Mouse (Mus musculus): ENCODE results near the gene Pabpc1l. TPM values are rescaled to one million over a fixed set of nuclear protein-coding genes. Genes with fewer than 3 reads are reported as not detected.
"Not testable (repeated sequence)": the region's sequence is repeated elsewhere in the genome, so short reads cannot be mapped to it uniquely, and the experiment has no call there.

The Pabpc1l gene
- polyA plus RNA-seq, 1 experiment from 2014 or later = 1.3 TPM

DNA sequence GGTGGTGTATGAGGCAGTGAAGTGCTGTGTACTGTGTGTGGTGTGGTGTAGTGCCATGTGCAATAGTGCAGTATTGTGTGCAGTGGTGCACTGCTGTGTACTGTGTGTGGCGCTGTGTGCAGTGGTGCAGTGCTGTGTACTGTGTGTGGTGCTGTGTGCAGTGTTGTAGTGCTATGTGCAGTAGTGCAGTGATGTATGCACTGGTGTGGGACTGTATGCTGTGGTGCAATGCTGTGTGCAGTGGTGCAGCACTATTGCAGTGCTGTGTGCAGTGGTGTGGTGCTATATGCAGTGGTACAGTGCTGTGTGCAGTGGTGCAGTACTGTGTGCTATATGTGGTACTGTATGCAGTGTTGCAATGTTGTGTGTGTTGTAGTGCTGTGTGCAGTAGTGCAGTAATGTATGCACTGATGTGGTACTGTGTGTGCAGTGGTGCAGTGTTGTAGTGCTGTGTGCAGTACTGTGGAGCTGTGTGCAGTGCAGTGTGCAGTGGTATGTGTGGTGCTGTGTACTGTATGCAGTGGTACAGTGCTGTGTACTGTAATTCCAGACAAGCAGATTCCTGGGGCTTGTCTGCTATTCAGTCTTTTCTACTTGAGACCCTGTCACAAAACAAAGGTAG lies 13.3 kb downstream of the Pabpc1l start:
- Histone ChIP-seq H3K4me2 (no peak overlapping the region), H3K4me1 (no peaks in the 10 kb centered on the region), H3K4me3 (no peak overlapping the region), H3K9me3 (replicated peaks) (no peaks in the 10 kb centered on the region), H3K27me3 (no peaks in the 10 kb centered on the region), H3K27ac (no peak overlapping the region), H3K9ac (no peak overlapping the region), H3K36me3 (ENCODE audit: poor library complexity, severe bottlenecking) (no peaks in the 10 kb centered on the region)
- ATAC-seq = 0 out of 2 replicates have a peak, but pooled peaks have one; percentile 24
- WGBS = 91% methylated on average over 1 of the region's 1 CpGs

DNA sequence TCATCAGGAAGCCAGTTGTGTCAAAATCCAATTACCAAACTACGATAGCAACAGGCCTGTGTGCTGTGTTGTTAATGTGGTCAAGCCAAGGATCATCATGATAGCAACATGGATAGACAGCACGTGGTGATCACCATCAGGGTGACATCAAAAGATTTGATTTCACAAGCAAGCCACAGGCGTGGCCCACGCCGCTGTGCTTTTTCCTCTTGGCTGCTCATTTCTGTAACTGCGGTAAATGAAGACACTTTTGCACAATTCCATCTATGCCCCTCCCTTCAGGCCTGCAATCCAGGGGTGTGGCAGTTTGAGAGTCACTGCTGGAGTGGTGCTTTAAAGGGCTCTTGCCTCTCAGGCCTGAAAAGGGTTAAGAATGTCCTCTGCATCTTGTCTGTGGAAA lies 15.7 kb downstream of the Pabpc1l start:
- Histone ChIP-seq H3K9ac (no peak overlapping the region), H3K4me3 (no peak overlapping the region), H3K36me3 (ENCODE audit: poor library complexity, severe bottlenecking) (no peaks in the 10 kb centered on the region), H3K4me2 (no peak overlapping the region), H3K27ac (no peak overlapping the region), H3K27me3 (no peaks in the 10 kb centered on the region), H3K4me1 (no peaks in the 10 kb centered on the region), H3K9me3 (replicated peaks) (no peaks in the 10 kb centered on the region)
- no peak for ATAC-seq
- 84% methylated on average over 6 of the region's 6 CpGs for WGBS

DNA sequence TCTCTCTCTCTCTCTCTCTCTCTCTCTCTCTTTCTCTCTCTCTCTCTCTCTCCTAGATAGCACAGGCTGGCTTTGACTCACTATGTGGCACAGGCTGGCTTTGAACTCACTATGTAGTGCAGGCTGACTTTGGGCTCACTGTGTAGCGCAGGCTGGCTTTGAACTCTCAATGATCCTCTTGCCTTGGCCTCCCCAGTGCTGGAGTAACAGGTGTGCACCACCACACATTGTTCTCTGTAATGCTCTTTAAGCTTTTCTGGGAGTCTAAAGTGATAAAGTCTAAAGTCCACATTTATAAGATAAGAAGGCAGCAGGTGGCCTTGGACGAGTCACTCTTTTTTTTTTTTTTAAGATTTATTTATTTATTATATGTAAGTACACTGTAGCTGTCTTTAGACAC lies 16.3 kb downstream of the Pabpc1l start:
- 89% methylated on average over 2 of the region's 2 CpGs for WGBS
- no peak for ATAC-seq
- H3K27ac ChIP-seq = no peak overlapping the region
- no peaks in the 10 kb centered on the region for H3K9me3 ChIP-seq (replicated peaks)
- no peaks in the 10 kb centered on the region for H3K4me1 ChIP-seq
- H3K27me3 ChIP-seq = no peaks in the 10 kb centered on the region
- H3K4me2 ChIP-seq = no peak overlapping the region
- no peaks in the 10 kb centered on the region for H3K36me3 ChIP-seq (ENCODE audit: poor library complexity, severe bottlenecking)
- H3K9ac ChIP-seq = no peak overlapping the region
- no peak overlapping the region for H3K4me3 ChIP-seq

DNA sequence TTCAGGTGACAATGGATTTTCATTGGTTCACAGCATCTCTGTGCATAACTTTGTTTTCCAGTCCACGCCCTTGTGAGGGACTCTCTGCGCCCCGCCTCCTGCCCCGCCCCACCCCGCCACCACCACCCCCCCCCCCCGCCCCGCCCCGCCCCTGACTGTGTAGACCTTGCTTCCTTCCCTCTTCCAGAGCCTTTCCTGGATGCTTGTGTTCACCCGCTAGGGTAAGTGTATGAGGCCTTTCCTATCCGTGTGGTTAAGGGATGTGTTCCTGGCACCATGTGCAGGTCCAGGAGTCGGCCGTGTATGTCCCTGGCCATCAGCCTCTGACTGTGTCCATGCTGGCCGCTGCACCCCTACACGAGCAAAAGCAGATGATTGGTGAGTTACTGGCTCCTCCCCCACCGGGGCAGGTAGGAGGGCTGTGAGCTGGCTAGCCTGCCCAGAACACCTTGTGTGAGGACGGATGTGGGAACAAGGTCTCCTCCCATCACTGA lies 22.0 kb downstream of the Pabpc1l start:
- under 1% methylated on average over 11 of the region's 16 CpGs for WGBS
- H3K4me2 ChIP-seq = peak overlapping the region; percentile 56
- H3K9ac ChIP-seq = peak overlapping the region; percentile 48; the same call in 1 of the 2 replicates
- peak overlapping the region; percentile 25 for H3K4me3 ChIP-seq
- H3K27me3 ChIP-seq = no peaks in the 10 kb centered on the region
- H3K9me3 ChIP-seq (replicated peaks) = no peaks in the 10 kb centered on the region
- peak; percentile 51; the same call in 1 of the 2 replicates for ATAC-seq
- H3K4me1 ChIP-seq = 0 out of 2 replicates have a peak, but pooled peaks cover 2% of the 10 kb centered on the region
- no peak overlapping the region for H3K27ac ChIP-seq
- H3K36me3 ChIP-seq (ENCODE audit: poor library complexity, severe bottlenecking) = peaks cover 17% of the 10 kb centered on the region

DNA sequence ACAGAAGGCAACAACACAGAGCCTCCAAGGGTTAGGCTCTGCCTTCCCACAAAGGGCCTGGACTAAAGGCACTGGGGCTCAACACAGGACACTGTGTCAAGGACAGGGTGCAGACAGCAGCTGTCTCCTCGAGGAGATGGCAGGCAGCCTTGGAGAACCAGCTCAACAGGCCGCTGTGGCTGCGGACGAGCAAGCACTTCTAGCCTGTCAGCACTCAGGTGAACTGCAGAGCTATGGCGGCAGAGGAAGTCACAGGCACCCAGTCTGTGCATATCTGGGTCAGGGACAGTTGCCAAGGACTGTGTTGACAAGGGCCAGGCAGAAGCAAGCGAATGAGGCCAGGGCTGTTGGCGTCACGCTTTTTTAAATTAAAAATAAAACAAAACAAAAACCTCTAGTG lies 28.5 kb downstream of the Pabpc1l start:
- H3K27ac ChIP-seq = no peak overlapping the region
- no peak overlapping the region for H3K4me3 ChIP-seq
- H3K9ac ChIP-seq = no peak overlapping the region
- H3K4me2 ChIP-seq = no peak overlapping the region
- no peaks in the 10 kb centered on the region for H3K9me3 ChIP-seq (replicated peaks)
- 94% methylated on average over 8 of the region's 8 CpGs for WGBS
- H3K36me3 ChIP-seq (ENCODE audit: poor library complexity, severe bottlenecking) = peaks cover 76% of the 10 kb centered on the region
- H3K4me1 ChIP-seq = no peaks in the 10 kb centered on the region
- no peaks in the 10 kb centered on the region for H3K27me3 ChIP-seq
- ATAC-seq = no peak

DNA sequence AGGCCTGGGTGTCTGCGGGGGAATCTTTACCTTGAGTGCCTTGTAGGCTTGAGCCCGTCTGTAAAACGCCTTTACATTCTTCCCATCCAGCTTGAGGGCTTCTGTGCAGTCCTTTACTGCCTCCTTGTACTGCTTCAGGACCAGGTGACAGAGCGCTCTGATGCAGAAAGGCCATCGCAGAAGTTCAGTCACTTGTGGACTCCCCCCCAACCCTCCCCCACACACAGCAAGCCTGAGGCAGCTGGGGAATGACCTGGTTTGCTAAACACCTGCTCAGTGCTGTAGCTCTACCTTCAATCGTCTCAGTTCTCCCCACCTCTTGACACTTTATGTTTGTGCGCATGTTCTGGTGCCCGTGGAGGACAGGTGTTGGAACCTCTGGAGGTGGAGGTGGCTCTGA lies 29.4 kb downstream of the Pabpc1l start:
- Histone ChIP-seq H3K4me3 (no peak overlapping the region), H3K4me2 (no peak overlapping the region), H3K9ac (no peak overlapping the region), H3K9me3 (replicated peaks) (no peaks in the 10 kb centered on the region), H3K27me3 (no peaks in the 10 kb centered on the region), H3K4me1 (no peaks in the 10 kb centered on the region), H3K36me3 (ENCODE audit: poor library complexity, severe bottlenecking) (peaks cover 85% of the 10 kb centered on the region), H3K27ac (no peak overlapping the region)
- ATAC-seq = no peak
- WGBS = 97% methylated on average over 8 of the region's 8 CpGs

DNA sequence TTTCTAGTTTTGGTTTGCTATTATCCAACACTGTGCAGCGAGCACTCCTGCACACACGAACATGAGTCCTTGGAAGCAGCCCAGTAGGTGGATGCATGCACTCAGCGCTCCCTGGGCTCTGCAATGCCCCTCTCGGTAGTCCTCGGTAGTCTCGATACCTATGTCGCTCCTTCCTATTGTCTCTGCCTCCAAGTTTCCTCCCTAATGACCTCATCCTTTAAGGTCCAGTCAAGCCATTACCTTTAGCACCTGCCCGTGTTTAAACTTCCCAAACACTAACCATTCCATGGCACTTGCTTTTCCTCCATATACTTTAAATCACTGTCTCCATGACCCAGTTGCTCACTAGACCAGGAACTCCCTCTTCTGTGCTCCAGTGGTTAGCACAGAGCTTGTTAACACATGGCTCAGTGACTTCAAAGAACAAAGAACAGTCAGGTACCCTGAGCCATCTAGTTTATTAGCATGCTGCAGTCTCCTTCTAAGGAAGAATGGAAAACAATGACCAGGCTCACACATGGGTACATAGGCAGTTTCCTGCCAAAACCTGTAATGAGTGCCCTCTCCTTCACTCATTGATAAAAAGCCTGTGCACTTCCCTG lies 34.5 kb downstream of the Pabpc1l start:
- H3K36me3 ChIP-seq (ENCODE audit: poor library complexity, severe bottlenecking) = peaks cover 92% of the 10 kb centered on the region
- WGBS = 87% methylated on average over 8 of the region's 8 CpGs

DNA sequence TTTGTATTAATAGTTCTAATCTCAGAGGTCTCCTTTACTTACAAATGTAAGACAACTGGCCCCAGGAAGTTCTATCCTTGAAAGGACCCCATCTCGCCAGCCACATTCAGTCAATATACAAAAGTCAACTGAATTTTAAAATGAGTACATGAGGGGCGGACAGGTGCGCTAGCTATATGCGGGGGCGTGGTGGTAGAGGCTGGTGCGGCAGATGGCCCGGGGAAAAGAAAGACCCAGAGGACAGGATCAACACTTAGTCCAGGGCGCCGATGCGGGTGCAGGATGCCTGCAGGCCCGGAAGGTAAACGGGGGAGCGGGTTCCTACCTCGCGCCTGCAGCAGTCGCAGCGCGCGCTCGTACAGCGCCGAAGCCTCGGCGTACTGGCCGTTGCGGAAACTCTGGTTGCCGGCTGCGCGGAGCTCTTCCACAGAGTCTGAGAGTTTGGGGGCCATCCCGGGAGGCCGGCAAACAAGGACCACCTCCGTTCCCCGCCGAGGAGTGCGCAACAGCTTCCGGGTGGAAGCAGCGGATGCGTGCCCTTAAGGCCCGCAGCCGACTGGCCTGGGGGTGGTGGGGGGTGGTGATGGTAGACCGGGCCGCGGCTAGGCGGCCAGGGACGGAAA lies 45.0 kb downstream of the Pabpc1l start, which contains the start of gene Stk4:
Stk4 (plus strand) TSS at position 181 of the 623 bp plus-strand sequence.
- no peaks in the 10 kb centered on the region for H3K27me3 ChIP-seq
- peak within 1 kb of the TSS; percentile 76 for H3K4me2 ChIP-seq
- H3K9me3 ChIP-seq (replicated peaks) = no peaks in the 10 kb centered on the region
- WGBS = under 1% methylated on average over 45 of the region's 45 CpGs
- peak; percentile 37 for ATAC-seq
- H3K9ac ChIP-seq = peak within 1 kb of the TSS; percentile 90
- H3K27ac ChIP-seq = peak within 1 kb of the TSS; percentile 75
- H3K4me3 ChIP-seq = peak within 1 kb of the TSS; percentile 87
- H3K4me1 ChIP-seq = peaks cover 34% of the 10 kb centered on the region
- H3K36me3 ChIP-seq (ENCODE audit: poor library complexity, severe bottlenecking) = peaks cover 19% of the 10 kb centered on the region

More for the DNA sequence above, 34.5 kb downstream of the Pabpc1l start:
- no peak overlapping the region for H3K4me3 ChIP-seq
- no peaks in the 10 kb centered on the region for H3K27me3 ChIP-seq
- H3K9me3 ChIP-seq (replicated peaks) = no peaks in the 10 kb centered on the region
- H3K4me2 ChIP-seq = no peak overlapping the region
- no peak overlapping the region for H3K9ac ChIP-seq
- no peak for ATAC-seq
- H3K27ac ChIP-seq = no peak overlapping the region
- no peaks in the 10 kb centered on the region for H3K4me1 ChIP-seq

DNA sequence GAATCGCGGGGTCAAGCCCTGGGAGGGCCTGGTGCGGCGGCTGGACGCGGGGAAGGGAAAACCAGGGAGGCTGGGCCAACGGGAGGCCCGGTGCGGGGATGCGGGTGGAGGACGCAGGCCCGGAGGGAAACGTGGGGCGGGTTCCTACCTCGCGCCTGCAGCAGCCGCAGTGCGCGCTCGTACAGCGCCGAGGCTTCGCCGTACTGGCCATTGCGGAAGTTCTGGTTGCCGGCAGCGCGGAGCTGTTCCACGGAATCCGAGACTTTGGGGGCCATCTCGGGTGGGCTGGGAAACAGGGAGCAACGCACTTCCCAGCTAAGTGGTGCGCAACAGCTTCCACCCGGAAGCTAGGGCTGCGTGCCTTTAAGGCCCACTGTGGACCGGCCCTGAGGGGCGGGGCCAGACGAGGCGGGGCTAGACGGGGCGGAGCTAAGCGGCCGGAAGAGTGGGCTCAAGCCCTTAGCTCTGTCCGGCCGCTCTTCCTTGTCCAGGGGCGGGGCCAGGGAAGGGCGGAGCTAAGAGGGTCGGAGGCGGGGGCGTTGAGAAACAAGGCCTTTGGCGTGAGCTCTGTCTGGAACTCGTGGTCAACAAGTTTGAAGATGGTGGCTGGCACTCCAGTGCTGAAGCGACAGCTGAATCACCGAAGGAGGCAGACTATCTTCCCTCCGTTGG lies 45.7 kb downstream of the Pabpc1l start, which contains the start of gene Tomm34:
Tomm34 (minus strand) TSS at position 405 of the 672 bp plus-strand sequence.
- Histone ChIP-seq H3K9me3 (replicated peaks) (no peaks in the 10 kb centered on the region), H3K4me2 (peak within 1 kb of the TSS; percentile 76), H3K4me3 (peak within 1 kb of the TSS; percentile 87), H3K9ac (peak within 1 kb of the TSS; percentile 90), H3K4me1 (peaks cover 39% of the 10 kb centered on the region), H3K27ac (peak within 1 kb of the TSS; percentile 75), H3K36me3 (ENCODE audit: poor library complexity, severe bottlenecking) (peaks cover 13% of the 10 kb centered on the region; the same call in 1 of the 2 replicates), H3K27me3 (no peaks in the 10 kb centered on the region)
- peak; percentile 96 for ATAC-seq
- under 1% methylated on average over 47 of the region's 55 CpGs for WGBS

DNA sequence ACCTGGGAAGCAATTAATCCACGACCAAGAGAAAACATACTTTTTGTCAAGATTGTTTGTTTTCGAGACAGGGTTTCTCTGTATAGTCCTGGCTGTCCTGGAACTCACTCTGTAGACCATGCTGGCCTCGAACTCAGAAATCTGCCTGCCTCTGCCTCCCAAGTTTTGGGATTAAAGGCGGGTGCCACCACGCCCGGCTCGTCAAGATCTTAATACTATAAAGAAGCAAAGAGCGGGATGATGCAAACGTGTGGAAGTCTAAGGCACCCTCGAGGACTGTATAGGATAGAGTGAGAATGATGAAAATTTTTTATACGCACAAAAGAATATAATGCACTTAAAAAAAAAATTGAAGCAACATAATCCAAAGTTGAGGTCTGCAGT lies 46.2 kb downstream of the Pabpc1l start:
- not testable (repeated sequence) for H3K27me3 ChIP-seq; H3K36me3 ChIP-seq (ENCODE audit: poor library complexity, severe bottlenecking); H3K9me3 ChIP-seq (replicated peaks); H3K9ac ChIP-seq; ATAC-seq
- peak overlapping the region; percentile 76 for H3K4me2 ChIP-seq
- peak overlapping the region; percentile 75 for H3K27ac ChIP-seq
- peak overlapping the region; percentile 87 for H3K4me3 ChIP-seq
- WGBS = 76% methylated on average over 11 of the region's 11 CpGs
- H3K4me1 ChIP-seq = peaks cover 43% of the 10 kb centered on the region

DNA sequence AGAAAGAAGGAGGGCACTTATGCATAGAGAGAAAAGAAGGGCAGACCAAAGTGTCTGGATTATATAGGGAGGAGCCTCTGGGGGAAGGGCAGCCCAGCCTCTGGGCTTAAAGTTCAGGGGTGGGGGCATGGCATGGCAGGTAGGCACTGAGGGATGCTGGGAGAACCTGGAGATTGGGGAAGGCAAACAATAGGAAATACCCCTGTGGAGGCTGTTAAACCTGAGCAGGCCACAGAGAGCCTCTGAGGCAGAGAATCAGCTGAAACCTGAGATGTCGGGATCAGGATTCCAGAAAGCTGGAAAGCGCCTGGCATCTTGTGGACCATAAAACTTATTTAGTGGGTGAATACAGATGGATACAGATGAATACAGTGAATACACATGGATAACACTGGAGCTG lies 46.9 kb downstream of the Pabpc1l start:
- H3K4me2 ChIP-seq = no peak overlapping the region
- H3K4me1 ChIP-seq = peaks cover 43% of the 10 kb centered on the region
- H3K27me3 ChIP-seq = no peaks in the 10 kb centered on the region
- no peak overlapping the region for H3K9ac ChIP-seq
- H3K4me3 ChIP-seq = no peak overlapping the region
- H3K9me3 ChIP-seq (replicated peaks) = no peaks in the 10 kb centered on the region
- WGBS = 75% methylated on average over 2 of the region's 2 CpGs
- no peak overlapping the region for H3K27ac ChIP-seq
- 0 out of 2 replicates have a peak, but pooled peaks cover 1% of the 10 kb centered on the region for H3K36me3 ChIP-seq (ENCODE audit: poor library complexity, severe bottlenecking)
- ATAC-seq = no peak

DNA sequence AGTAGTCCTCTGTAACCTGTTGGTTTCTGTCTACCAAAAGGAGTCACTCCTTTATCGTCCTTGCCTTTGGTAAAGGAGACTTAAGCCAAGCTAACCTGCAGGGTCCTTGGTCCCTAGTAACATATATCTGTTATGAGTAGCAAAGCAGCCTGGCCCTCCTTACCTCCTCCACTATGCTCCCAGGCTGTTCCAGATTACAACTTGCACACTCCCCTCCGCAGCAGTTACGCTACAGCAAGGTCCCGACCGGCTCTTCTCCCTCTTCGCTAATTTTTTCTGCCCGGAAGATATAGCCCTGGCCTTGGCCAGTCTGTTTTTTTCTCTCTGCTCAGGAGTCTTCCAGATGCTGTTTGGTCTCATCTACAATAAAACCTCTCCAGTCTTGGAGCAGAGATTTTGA lies 47.9 kb downstream of the Pabpc1l start:
- H3K4me1 ChIP-seq = peaks cover 41% of the 10 kb centered on the region
- no peaks in the 10 kb centered on the region for H3K9me3 ChIP-seq (replicated peaks)

More for the DNA sequence above, 47.9 kb downstream of the Pabpc1l start:
- H3K9ac ChIP-seq = no peak overlapping the region
- no peaks in the 10 kb centered on the region for H3K36me3 ChIP-seq (ENCODE audit: poor library complexity, severe bottlenecking)
- H3K4me3 ChIP-seq = no peak overlapping the region
- H3K27me3 ChIP-seq = no peaks in the 10 kb centered on the region
- 88% methylated on average over 7 of the region's 7 CpGs for WGBS
- H3K4me2 ChIP-seq = no peak overlapping the region
- no peak for ATAC-seq
- H3K27ac ChIP-seq = no peak overlapping the region

Data from forebrain, embryonic 13.5 days (tissue).